Mouse (Mus musculus): ENCODE data around the gene Gpc5. TPM values are rescaled to one million over a fixed set of nuclear protein-coding genes. Genes with fewer than 3 reads are reported as not detected.

The Gpc5 gene
- polyA plus RNA-seq, 1 experiment = 0.36 TPM

GRCm38 (mm10) chr14:115831854-115832625 is 740.0 kb downstream of the Gpc5 start:
- DNase-seq (ENCODE audit: low read depth) = no peak

DNA sequence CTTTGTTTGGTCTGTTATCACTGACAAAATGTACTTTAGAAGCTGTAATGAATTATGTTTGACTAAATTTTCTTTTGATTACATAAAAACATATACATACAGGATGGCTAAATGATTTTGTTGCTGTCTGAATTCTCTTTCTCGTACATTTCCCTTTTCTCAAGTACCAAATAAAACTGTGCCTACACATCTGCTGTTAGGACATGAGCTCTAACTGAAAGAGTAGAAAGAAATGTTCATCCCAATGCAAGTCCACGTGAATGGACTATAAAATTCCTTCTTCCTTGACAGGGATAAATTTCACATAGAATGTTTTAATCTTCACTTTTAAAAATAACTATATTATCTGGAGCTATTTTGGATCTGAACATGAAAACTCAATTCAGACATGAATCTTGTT is 751.8 kb downstream of the Gpc5 start:
- DNase-seq (ENCODE audit: low read depth) = no peak

- DNase-seq (ENCODE audit: low read depth) = no peak
Observed at GRCm38 (mm10) chr14:115844773-115845427, 752.9 kb downstream of the Gpc5 start.

- DNase-seq (ENCODE audit: low read depth) = no peak
Observed at GRCm38 (mm10) chr14:115869127-115869526, 777.1 kb downstream of the Gpc5 start.

DNA sequence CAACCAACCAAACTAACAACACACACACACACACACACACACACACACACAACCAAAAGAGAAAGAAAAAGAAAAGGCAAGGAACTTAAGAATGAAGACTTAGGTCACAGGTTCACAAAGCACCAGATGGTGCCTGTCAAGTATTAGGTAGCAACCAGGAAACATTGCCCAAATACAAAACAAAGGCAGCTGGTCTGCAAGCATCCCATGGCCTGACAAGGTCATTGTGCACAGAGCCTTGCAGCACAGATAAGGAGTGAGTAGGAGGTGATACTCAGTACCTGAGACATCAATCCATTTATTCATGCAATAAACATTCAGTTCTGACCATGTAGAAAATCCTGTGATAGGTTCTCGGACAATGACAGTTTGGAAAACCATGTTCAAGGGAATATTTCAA is 884.0 kb downstream of the Gpc5 start:
- no peak for DNase-seq (ENCODE audit: low read depth)

GRCm38 (mm10) chr14:115979233-115979632 is 887.2 kb downstream of the Gpc5 start:
- DNase-seq (ENCODE audit: low read depth) = no peak

DNA sequence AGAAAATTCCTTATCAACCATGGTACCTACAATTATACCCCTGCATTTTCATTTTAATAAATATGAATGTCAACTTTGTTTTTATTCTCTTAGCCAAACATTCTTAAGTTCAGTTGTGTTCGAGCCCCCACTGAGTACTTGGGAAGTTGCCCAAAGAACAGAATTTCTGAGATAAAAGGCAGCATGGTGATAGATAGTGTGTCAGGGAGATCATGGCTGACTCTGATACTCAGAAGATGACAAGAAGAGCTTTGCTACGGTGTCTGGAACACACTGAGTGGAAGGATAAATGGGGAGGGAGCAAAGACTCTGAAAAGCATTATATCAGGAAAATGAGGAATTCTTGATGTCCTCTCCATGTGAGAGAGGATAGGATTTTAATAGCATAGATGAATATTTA is 898.7 kb downstream of the Gpc5 start:
- no peak for DNase-seq (ENCODE audit: low read depth)

- DNase-seq (ENCODE audit: low read depth) = no peak
Observed at GRCm38 (mm10) chr14:115993520-115994106, 901.6 kb downstream of the Gpc5 start.

GRCm38 (mm10) chr14:115998931-115999330 is 906.9 kb downstream of the Gpc5 start:
- no peak for DNase-seq (ENCODE audit: low read depth)

GRCm38 (mm10) chr14:116087010-116087409 is 995.0 kb downstream of the Gpc5 start:
- DNase-seq (ENCODE audit: low read depth) = no peak

DNA sequence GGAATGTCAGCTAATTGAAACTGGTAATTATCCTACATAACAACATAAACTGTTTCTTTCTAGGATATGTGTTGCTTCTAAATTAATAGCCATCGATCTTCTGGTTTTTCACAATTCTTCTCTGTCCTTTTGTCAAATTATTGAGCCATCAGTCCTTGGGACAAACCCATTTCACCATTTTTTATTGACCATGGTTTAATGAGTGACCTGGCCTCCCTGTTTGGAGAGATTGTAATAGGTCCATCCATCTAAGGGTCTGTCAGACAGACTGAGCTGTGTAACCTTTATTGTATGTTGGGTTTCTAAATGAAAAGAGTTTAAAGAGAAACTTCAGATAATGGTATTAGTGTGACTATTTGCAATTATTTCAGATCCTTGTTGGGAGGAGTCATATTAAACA is 1035.9 kb downstream of the Gpc5 start:
- no peak for DNase-seq (ENCODE audit: low read depth)

GRCm38 (mm10) chr14:116137330-116137729 is 1045.3 kb downstream of the Gpc5 start:
- DNase-seq (ENCODE audit: low read depth) = no peak

- DNase-seq (ENCODE audit: low read depth) = no peak
Observed at GRCm38 (mm10) chr14:116137772-116138171, 1045.8 kb downstream of the Gpc5 start.

DNA sequence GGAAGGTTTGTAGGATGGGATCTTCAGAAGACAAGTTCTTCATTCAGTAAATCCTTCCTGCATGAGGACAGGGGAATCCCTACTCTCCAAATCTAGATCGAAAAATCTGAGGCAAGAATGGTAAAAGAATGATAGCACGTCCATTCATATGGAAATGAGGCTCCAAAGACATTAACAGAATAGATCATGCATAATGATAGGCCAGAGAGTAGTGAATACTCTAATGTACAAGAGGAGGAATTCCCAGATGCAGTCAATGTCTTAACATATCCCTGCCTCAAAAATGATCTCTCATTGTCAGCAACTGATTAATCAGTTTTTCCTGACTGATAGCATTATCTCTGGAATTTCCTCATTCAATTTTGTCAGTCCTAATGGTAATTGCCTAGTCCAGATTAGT is 1070.6 kb downstream of the Gpc5 start:
- no peak for DNase-seq (ENCODE audit: low read depth)

- no peak for DNase-seq (ENCODE audit: low read depth)
Observed at GRCm38 (mm10) chr14:116167401-116167800, 1075.4 kb downstream of the Gpc5 start.

GRCm38 (mm10) chr14:116169129-116169528 is 1077.1 kb downstream of the Gpc5 start:
- no peak for DNase-seq (ENCODE audit: low read depth)

GRCm38 (mm10) chr14:116186981-116187380 is 1095.0 kb downstream of the Gpc5 start:
- no peak for DNase-seq (ENCODE audit: low read depth)

- no peak for DNase-seq (ENCODE audit: low read depth)
Observed at GRCm38 (mm10) chr14:116206977-116207376, 1115.0 kb downstream of the Gpc5 start.

DNA sequence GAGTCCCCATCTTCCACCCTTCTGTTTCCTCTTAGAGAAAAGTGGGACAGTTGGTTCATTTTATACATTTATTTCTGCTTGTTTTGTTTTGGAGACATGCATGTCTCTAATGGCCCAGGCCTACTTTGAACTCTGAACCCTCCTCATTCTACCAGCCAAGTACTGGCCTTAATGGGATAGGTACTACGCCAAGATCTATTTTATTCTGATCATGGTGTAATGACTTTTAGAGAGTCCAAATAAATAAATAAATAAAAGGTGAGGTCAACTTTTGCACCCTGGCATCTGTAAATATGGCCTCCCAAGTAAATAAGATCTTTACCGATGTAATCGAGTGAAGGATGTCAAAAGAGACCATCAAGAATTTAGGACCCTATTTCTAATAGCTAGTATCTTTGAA is 1116.6 kb downstream of the Gpc5 start:
- DNase-seq (ENCODE audit: low read depth) = no peak

- no peak for DNase-seq (ENCODE audit: low read depth)
Observed at GRCm38 (mm10) chr14:116209045-116209444, 1117.0 kb downstream of the Gpc5 start.

- DNase-seq (ENCODE audit: low read depth) = no peak
Observed at GRCm38 (mm10) chr14:116210304-116210703, 1118.3 kb downstream of the Gpc5 start.

DNA sequence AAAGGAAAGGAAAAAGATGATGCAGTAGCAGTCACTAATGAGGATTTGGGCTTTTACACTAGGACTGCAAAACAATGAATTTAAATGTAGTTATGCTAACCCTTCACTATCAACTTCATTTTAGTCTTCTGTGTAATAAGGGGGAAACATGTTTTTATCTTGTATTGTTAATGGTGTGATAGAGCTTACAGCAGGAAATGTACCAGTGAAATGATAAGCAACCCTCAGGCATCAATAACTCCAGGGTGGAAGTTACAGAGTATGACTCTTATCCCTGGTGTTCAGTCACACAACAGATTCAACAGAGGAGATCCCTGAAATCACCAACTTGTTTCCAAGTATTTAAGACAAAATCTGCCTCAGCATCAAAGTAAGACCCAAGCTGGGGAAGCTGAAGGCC is 1120.0 kb downstream of the Gpc5 start:
- DNase-seq (ENCODE audit: low read depth) = no peak

DNA sequence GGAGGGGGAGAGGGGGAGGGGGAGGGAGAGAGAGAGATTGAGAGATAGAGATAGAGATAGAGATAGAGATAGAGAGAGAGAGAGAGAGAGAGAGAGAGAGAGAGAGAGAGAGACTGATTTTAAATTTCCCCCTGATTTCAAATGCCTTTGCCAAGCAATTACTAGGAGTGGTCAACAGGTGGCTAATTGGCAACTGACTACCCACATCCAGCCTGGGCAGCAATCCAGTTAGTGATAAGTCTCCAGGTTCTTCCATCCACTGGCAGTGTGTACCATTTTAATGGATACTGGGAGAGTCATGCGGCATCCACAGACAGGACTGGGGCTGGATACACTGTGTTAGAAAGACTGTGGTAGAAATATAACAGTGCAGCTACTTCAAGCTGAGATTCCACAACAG is 1166.1 kb downstream of the Gpc5 start:
- DNase-seq (ENCODE audit: low read depth) = no peak
